In genomic region chr2:125298841-125299240, GRCm38 (mm10) we compare ENCODE assay signal across 16 mouse cellular contexts.
"Had no signal": no experiment of that assay in that cellular context is flagged by ENCODE, and none has a peak within 500 bp of the region (broad histone marks: within the 10 kb centered on the region; RNA-seq: fewer than 3 reads in every experiment).

No protein-coding gene starts in this region.

- H3K4me2 ChIP-seq: liver, embryonic 13.5 days; liver, embryonic 15.5 days; midbrain, embryonic 13.5 days; midbrain, embryonic 15.5 days; neural tube, embryonic 12.5 days; stomach, embryonic 15.5 days had no signal

- H3K27ac ChIP-seq: liver, embryonic 13.5 days; liver, embryonic 15.5 days; macrophage; midbrain, embryonic 13.5 days; midbrain, embryonic 15.5 days; neural tube, embryonic 12.5 days; stomach, embryonic 15.5 days; stomach, postnatal 0 days had no signal

- H3K9me3 ChIP-seq: liver, embryonic 13.5 days; liver, embryonic 15.5 days; megakaryocyte, embryonic 14.5 days; midbrain, embryonic 13.5 days; midbrain, embryonic 15.5 days; neural tube, embryonic 12.5 days; stomach, embryonic 15.5 days had no signal

- DNase-seq: liver; liver, embryonic 13.5 days; liver, postnatal 0 days; lung, postnatal 14 days; right cerebral cortex, postnatal 14 days; thymus, adult 2 months; thymus, postnatal 25 days; thymus, postnatal 4 days had no signal

- H3K27me3 ChIP-seq: liver, embryonic 13.5 days; liver, embryonic 15.5 days; midbrain, embryonic 13.5 days; midbrain, embryonic 15.5 days; neural tube, embryonic 12.5 days; stomach, embryonic 15.5 days had no signal

- H3K4me1 ChIP-seq: liver, embryonic 13.5 days; liver, embryonic 15.5 days; midbrain, embryonic 13.5 days; midbrain, embryonic 15.5 days; neural tube, embryonic 12.5 days; stomach, embryonic 15.5 days had no signal

- H3K4me3 ChIP-seq: liver, embryonic 13.5 days; liver, embryonic 15.5 days; megakaryocyte, embryonic 14.5 days; midbrain, embryonic 13.5 days; midbrain, embryonic 15.5 days; neural tube, embryonic 12.5 days; stomach, embryonic 15.5 days had no signal

- ATAC-seq: liver, postnatal 0 days; midbrain, embryonic 13.5 days; midbrain, embryonic 15.5 days had no signal

- H3K9ac ChIP-seq: liver, embryonic 13.5 days; liver, embryonic 15.5 days; liver, postnatal 0 days; midbrain, embryonic 13.5 days; midbrain, embryonic 15.5 days; neural tube, embryonic 12.5 days; stomach, embryonic 15.5 days had no signal

- H3K36me3 ChIP-seq: liver, embryonic 13.5 days; liver, embryonic 15.5 days had no signal
